Mouse (Mus musculus) midbrain, embryonic 12.5 days (tissue): Measurements from ENCODE around the gene Alkbh7. TPM values are rescaled to one million over a fixed set of nuclear protein-coding genes. Genes with fewer than 3 reads are reported as not detected.

Source experiments
- ATAC-seq: fragments of 200-750 bp; cut with Nextera tagmentation; 2 replicates; pipeline ENCODE4 v1.8.0; 2017; ENCODE audit warnings: low read depth, moderate TSS enrichment, moderate library complexity; ENCODE audit not compliant: low FRiP score
- H3K27ac ChIP-seq: fragments of 300-500 bp; sonication (generic); replicated peaks from 2 replicates; pipeline ENCODE4 v1.5.1; 2016; ENCODE audit warnings: mild to moderate bottlenecking
- H3K27me3 ChIP-seq: fragments of 300-500 bp; sonication (generic); 2 replicates; pipeline ENCODE4 v1.6.1; 2016; ENCODE audit warnings: mild to moderate bottlenecking
- H3K36me3 ChIP-seq: fragments of 300-500 bp; sonication (generic); 2 replicates; pipeline ENCODE4 v1.6.1; 2016
- H3K4me1 ChIP-seq: fragments of 300-500 bp; sonication (generic); 2 replicates; pipeline ENCODE4 v1.6.1; 2016
- H3K4me2 ChIP-seq: fragments of 300-500 bp; sonication (generic); replicated peaks from 2 replicates; pipeline ENCODE4 v1.6.1; 2016; ENCODE audit warnings: mild to moderate bottlenecking, moderate library complexity
- H3K4me3 ChIP-seq: fragments of 300-500 bp; sonication (generic); 2 replicates; pipeline ENCODE4 v1.5.1; 2016; ENCODE audit warnings: mild to moderate bottlenecking
- H3K9ac ChIP-seq: fragments of 300-500 bp; sonication (generic); replicated peaks from 2 replicates; pipeline ENCODE4 v1.6.1; 2016; ENCODE audit warnings: mild to moderate bottlenecking, moderate library complexity
- H3K9me3 ChIP-seq: fragments of 300-500 bp; sonication (generic); 2 replicates; pipeline ENCODE4 v1.6.1; 2016; ENCODE audit warnings: mild to moderate bottlenecking
- WGBS: fragments of 180-500 bp; shearing (Covaris S2); methylation state at CpG from one replicate; pipeline ENCODE4 v1.1.7; 2016; 5-methylcytosine and 5-hydroxymethylcytosine counted together
- polyA plus RNA-seq: library from polyadenylated mRNA; unstranded; fragments of >200 nt; fragmentation: Nextera tagmentation; extraction: Ambion mirVana; gene quantifications from 2 replicates; pipeline ENCODE4 v1.2.1, GENCODE M21; 2016

Alkbh7 gene
- polyA plus RNA-seq, 1 experiment from 2014 or later, result 33.7 TPM

DNA sequence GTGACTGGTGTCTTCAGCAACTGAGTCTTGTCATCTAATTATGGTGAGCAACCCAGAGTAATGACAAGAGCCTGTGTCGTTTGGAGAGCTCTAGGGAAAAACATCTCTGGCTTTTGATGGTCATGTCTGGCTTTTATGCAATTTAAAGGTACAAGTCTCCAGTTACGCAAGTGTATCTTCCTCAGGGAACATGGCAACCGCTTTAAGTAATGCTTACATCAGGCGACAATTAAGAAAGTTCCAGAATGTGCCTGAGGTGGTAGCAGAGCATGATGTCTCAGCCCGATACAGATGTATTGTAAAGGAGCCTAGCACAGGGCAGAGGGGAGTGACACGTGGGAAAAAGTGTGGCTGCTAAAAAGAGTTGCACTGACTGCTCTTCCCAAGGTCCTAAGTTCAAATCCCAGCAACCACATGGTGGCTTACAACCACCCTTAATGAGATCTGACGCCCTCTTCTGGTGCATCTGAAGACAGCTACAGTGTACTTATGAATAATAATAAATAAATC lies 8.2 kb upstream of the Alkbh7 start:
- H3K4me3 ChIP-seq, result peak overlapping the region; percentile 70
- H3K27ac ChIP-seq, result peak overlapping the region; percentile 67; the same call in 1 of the 2 replicates
- H3K9me3 ChIP-seq, result no peaks in the 10 kb centered on the region
- peak overlapping the region; percentile 87; the same call in 1 of the 2 replicates for H3K9ac ChIP-seq
- peak overlapping the region; percentile 77 for H3K4me2 ChIP-seq
- H3K4me1 ChIP-seq, result peaks cover 7% of the 10 kb centered on the region
- H3K36me3 ChIP-seq, result peaks cover 22% of the 10 kb centered on the region
- ATAC-seq, result no peak
- 78% methylated on average over 7 of the region's 7 CpGs for whole genome bisulfite sequencing
- H3K27me3 ChIP-seq, result no peaks in the 10 kb centered on the region

DNA sequence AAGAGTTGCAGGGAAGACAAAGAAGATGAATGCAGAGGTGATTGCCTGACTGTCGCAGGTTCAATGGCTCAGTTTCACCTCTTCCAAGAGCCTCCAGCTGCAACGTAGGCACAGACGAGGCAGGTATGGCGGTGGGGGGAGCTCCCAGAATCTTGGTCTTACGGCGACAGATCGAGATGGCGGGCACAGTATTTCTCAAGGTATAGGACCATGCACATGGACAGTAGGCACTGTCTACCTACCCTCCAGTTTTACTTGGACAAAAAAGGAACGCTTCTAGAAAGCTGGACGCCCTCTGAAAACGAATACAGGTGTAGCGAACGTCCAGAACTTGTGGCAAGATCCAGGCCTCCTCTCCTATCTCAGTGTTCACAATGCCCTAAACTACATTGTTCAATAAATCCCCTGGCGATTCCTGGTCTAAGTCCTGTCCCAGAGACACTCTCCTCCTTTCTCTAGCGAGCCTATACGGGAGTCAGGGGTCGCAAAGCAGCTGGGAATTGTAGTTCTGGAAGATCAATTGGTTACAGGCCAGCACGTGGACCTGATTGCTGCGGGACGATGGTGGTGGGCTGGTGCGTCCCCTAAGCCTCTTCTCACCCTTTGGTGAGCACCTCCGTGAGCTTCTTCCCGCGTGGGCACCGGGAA lies 7.5 kb upstream of the Alkbh7 start:
- WGBS, result 2% methylated on average over 25 of the region's 25 CpGs
- H3K27ac ChIP-seq, result peak overlapping the region; percentile 67
- peak overlapping the region; percentile 87 for H3K9ac ChIP-seq
- no peaks in the 10 kb centered on the region for H3K9me3 ChIP-seq
- H3K4me3 ChIP-seq, result peak overlapping the region; percentile 70
- no peaks in the 10 kb centered on the region for H3K27me3 ChIP-seq
- H3K36me3 ChIP-seq, result peaks cover 28% of the 10 kb centered on the region
- peaks cover 7% of the 10 kb centered on the region for H3K4me1 ChIP-seq
- peak overlapping the region; percentile 77 for H3K4me2 ChIP-seq
- ATAC-seq, result peak; percentile 94

DNA sequence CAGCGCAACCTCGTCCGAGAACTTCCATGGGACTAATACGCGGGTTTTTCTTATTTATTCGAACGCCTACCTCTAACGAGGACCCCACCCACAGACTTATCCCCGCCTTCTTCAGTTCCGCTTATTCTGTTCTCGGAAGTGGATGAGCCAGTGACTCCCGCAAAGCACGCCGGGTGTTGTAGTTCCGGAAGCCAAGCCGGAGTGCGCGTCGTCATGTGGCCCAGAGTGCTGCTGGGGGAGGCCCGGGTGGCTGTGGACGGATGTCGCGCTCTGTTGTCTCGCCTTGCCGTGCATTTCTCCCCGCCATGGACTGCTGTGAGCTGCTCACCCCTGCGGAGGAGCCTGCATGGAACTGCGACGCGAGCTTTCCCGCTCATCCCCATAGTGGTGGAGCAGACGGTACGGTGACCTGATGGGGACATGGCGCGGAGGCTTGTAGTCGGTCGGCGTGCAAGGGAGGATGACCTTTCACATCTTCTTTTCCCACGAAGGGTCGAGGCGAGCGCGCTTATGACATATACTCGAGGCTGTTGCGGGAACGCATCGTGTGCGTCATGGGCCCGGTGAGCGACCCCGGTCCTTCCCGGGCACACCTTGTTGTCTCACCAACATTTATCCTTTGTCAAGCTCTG lies 6.9 kb upstream of the Alkbh7 start, which contains the start of gene Clpp:
TSS of gene Clpp (plus strand) at position 191 of the 632 bp plus-strand sequence.
- ATAC-seq, result peak; percentile 97
- H3K27me3 ChIP-seq, result no peaks in the 10 kb centered on the region

DNA sequence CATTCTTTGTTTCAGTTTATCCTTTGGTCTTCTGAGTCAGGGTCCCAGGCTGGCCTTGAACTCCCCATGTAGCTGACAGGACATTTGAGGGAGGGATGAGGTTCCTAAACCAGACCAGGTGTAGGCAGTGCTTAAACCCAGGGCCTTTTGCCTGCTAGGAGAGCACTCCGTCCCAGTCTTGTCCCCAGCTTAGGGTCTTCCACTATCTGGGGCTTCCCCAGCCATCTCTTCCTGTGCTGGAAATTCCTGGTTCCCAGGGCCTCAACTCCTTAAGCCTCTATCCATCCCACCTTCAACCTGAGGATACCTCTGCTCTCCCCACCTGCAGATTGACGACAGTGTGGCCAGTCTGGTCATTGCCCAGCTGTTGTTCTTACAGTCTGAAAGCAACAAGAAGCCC lies 6.2 kb upstream of the Alkbh7 start:
- H3K4me1 ChIP-seq, result peaks cover 7% of the 10 kb centered on the region
- H3K27me3 ChIP-seq, result no peaks in the 10 kb centered on the region
- no peak overlapping the region for H3K27ac ChIP-seq
- peaks cover 40% of the 10 kb centered on the region for H3K36me3 ChIP-seq
- peak overlapping the region; percentile 87 for H3K9ac ChIP-seq
- no peaks in the 10 kb centered on the region for H3K9me3 ChIP-seq
- H3K4me3 ChIP-seq, result peak overlapping the region; percentile 70
- no peak for ATAC-seq
- H3K4me2 ChIP-seq, result peak overlapping the region; percentile 77
- 70% methylated on average over 2 of the region's 2 CpGs for WGBS

More for the DNA sequence above, 6.9 kb upstream of the Alkbh7 start, which contains the start of gene Clpp:
- peak within 1 kb of the TSS; percentile 87 for H3K9ac ChIP-seq
- peaks cover 7% of the 10 kb centered on the region for H3K4me1 ChIP-seq
- peak within 1 kb of the TSS; percentile 67 for H3K27ac ChIP-seq
- peak within 1 kb of the TSS; percentile 70 for H3K4me3 ChIP-seq
- under 1% methylated on average over 52 of the region's 52 CpGs for WGBS
- H3K36me3 ChIP-seq, result peaks cover 32% of the 10 kb centered on the region
- no peaks in the 10 kb centered on the region for H3K9me3 ChIP-seq
- H3K4me2 ChIP-seq, result peak within 1 kb of the TSS; percentile 77

DNA sequence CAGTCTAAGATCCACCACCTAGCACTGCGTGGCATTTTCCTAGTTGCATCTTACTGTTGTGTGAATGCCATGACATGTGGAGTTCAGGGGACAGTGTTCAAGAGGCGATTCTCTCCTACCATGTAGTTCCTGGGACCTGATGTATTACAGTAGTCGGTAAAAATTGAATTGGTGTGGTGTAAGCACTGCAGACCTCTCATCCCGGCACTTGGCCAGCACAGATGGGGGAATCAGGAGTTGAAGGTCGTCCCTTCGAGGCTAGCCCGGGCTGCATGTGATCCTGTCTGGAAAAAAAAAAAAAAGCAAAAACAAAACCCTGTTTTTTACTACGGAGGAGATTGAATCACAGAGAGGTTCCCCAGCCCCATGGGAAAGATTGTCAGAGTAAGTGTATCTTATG lies 2.1 kb upstream of the Alkbh7 start:
- ATAC-seq, result no peak
- Histone ChIP-seq H3K9ac (no peak overlapping the region), H3K4me1 (peaks cover 16% of the 10 kb centered on the region), H3K36me3 (peaks cover 61% of the 10 kb centered on the region), H3K9me3 (no peaks in the 10 kb centered on the region), H3K27me3 (no peaks in the 10 kb centered on the region), H3K27ac (no peak overlapping the region), H3K4me3 (no peak overlapping the region), H3K4me2 (no peak overlapping the region)
- WGBS, result 94% methylated on average over 8 of the region's 8 CpGs

DNA sequence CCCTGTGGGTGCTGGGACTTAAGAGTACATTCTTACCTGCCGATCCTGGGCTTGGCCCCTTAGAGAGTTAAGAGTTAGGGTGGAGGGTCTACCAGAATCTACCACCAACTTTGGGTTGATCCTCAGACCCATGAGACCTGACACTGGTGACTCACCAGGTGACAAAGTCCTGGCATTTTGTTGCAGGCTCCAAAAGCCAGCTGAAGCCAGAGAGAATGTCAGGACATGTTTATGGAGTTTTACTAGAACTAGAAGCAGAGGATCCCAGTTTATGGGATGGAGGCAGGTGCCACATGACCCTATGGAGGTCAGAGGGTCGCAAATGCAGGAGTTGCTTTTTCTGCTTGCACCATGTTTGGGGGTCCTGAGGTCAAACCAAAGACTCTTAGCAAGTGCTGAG lies 633 bp upstream of the Alkbh7 start:
- peaks cover 65% of the 10 kb centered on the region for H3K36me3 ChIP-seq
- H3K4me2 ChIP-seq, result peak overlapping the region; percentile 70
- no peaks in the 10 kb centered on the region for H3K27me3 ChIP-seq
- H3K27ac ChIP-seq, result no peak overlapping the region
- no peak for ATAC-seq
- WGBS, result 79% methylated on average over 2 of the region's 2 CpGs
- H3K4me3 ChIP-seq, result no peak overlapping the region
- H3K4me1 ChIP-seq, result peaks cover 9% of the 10 kb centered on the region
- H3K9ac ChIP-seq, result no peak overlapping the region
- H3K9me3 ChIP-seq, result no peaks in the 10 kb centered on the region

DNA sequence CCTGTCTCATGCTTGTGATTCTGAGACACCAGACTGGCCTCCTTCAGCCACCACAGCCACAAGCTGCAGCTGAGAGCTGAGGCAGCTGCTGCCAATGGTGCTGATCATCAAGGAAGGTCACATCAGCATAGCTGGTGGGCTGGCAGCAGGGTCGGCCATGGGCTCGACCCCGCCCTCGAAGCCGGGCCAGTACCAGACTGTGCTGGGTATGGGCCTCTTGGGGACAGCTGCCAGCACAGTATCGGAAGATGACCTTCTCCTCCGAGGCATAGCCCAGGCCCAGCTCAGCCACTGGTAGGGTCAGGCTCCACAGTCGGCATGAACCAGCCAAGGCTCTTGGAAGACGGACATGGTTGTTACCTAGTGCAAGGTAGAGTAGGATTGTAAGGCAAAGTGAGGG lies 2.3 kb downstream of the Alkbh7 start:
- Histone ChIP-seq H3K27me3 (no peaks in the 10 kb centered on the region), H3K9ac (0 out of 2 replicates have a peak overlapping the region, but pooled peaks have one; percentile 6), H3K36me3 (peaks cover 65% of the 10 kb centered on the region), H3K27ac (no peak overlapping the region), H3K4me1 (peaks cover 9% of the 10 kb centered on the region), H3K4me3 (no peak overlapping the region), H3K4me2 (no peak overlapping the region), H3K9me3 (no peaks in the 10 kb centered on the region)
- 93% methylated on average over 9 of the region's 9 CpGs for WGBS
- no peak for ATAC-seq

DNA sequence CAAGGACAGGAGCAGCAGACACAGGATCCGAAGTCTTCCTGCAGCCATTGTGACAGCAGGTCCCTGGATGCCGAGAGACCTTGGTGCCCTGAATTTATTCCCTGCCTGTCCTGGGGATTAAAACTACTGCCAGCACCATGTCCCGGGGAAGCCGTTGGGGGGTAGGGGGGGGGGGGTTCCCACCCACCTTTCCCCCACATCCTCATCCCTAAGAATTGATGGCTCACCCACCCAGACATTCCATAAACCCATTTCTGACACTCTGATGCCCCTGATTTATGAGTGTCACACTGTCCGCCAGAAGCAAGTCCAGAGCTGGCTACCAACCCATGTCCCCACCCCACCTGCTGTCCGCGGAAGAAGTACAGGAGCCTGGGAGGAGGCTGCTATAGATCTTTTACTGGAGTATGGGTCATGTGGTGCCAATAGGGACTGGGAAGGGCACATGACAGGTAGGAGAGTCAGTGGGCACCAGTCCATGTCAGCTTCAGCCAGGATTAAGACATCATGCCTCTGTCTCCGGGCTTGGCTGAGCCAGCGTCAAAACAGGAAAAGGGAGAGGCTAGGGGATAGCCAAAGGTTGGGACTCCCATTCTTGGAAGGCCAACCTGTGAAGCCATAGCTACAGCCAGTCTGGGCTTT lies 3.0 kb downstream of the Alkbh7 start, which contains the start of gene Pspn:
TSS of gene Pspn (minus strand) at position 51 of the 642 bp plus-strand sequence.
- Histone ChIP-seq H3K4me1 (peaks cover 9% of the 10 kb centered on the region), H3K9ac (0 out of 2 replicates have a peak within 1 kb of the TSS, but pooled peaks have one; percentile 6), H3K27ac (no peak within 1 kb of the TSS), H3K27me3 (no peaks in the 10 kb centered on the region), H3K9me3 (no peaks in the 10 kb centered on the region), H3K4me3 (no peak within 1 kb of the TSS), H3K36me3 (peaks cover 66% of the 10 kb centered on the region), H3K4me2 (no peak within 1 kb of the TSS)
- WGBS, result 86% methylated on average over 9 of the region's 9 CpGs
- no peak for ATAC-seq

DNA sequence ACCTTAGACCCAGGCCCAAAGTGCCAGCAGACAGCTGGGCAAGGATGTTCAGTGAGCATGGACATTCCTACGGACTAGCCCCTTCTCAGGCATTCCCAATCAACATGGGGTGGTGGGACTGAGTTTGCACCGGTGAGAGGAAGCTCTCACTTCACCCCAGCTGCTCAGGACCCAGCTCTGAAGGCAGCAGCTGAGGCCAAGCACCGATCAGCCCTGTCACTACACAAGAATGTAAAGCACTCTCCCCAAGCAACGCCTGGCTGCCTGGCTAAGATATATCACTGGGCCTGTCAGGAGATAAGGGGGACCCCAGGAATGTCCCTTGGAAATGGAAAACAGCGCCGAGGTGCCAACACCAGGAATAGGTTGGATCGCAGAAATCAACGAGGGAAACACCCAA lies 4.1 kb downstream of the Alkbh7 start:
- no peak for ATAC-seq
- Histone ChIP-seq H3K4me3 (no peak overlapping the region), H3K9ac (no peak overlapping the region), H3K27me3 (no peaks in the 10 kb centered on the region), H3K27ac (no peak overlapping the region), H3K36me3 (peaks cover 67% of the 10 kb centered on the region), H3K4me1 (peaks cover 9% of the 10 kb centered on the region), H3K4me2 (no peak overlapping the region), H3K9me3 (no peaks in the 10 kb centered on the region)
- WGBS, result 80% methylated on average over 8 of the region's 8 CpGs

DNA sequence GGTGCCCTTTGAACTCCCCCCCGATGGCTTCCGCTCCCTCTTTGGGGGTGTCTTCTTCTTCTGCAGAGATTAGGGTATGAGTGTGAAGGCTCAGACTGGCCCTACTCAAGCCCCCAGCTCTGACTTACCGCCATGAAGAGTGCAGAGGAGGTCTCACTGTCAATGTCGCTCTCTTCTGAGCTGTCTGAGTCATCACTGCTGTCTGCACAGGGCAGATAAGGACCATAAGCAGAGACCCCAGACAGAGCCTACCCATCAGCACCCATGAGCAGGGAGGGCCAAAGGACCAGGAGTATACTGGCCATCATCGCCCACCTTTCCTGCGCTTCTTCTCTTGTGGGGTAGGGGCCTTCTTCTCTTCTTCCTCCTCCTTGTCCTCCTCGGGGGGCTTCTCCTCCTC lies 6.9 kb downstream of the Alkbh7 start:
- Histone ChIP-seq H3K9ac (no peak overlapping the region), H3K36me3 (peaks cover 85% of the 10 kb centered on the region), H3K4me2 (no peak overlapping the region), H3K27me3 (no peaks in the 10 kb centered on the region), H3K27ac (no peak overlapping the region), H3K4me3 (no peak overlapping the region), H3K9me3 (no peaks in the 10 kb centered on the region), H3K4me1 (no peaks in the 10 kb centered on the region)
- no peak for ATAC-seq
- 90% methylated on average over 7 of the region's 7 CpGs for WGBS

DNA sequence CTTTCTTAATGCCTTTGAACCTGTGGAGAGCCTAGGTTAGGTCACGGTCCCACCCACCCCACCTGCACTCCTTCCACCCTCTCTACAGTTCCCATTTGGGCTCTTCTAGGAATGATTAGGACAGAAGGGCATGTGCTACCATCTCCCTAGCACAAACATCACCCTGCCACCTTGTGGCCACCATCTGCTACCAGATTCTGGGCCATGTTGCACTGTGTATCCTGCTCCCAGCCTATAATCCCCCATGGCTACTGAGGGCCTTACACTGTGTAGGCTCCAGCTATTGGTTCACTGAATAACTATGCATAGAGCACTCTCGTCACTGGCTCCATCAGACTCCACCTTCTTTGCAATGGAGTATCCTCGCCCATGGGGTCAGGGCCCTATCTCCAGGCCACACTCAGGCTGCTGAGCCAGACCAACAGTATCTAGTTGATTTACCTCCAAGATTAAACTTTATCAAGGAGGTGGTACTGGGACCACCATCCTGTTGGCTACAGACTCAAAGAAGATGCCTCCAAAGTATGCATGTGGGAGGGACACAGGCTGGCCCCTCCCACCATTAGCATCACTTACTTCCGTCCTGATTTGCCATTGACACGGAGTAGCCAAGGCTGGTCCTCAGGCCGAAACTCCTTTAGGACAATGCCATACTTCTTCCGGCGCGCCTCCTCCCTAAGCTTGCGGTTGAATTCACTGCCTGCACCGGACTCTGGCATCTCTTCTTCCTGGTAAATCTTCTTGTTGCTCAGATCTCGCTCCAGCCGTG lies 10.2 kb downstream of the Alkbh7 start:
- no peak overlapping the region for H3K27ac ChIP-seq
- H3K4me2 ChIP-seq, result no peak overlapping the region
- WGBS, result 92% methylated on average over 13 of the region's 13 CpGs
- no peak for ATAC-seq
- no peak overlapping the region for H3K4me3 ChIP-seq
- no peaks in the 10 kb centered on the region for H3K27me3 ChIP-seq
- no peak overlapping the region for H3K9ac ChIP-seq
- no peaks in the 10 kb centered on the region for H3K9me3 ChIP-seq
- H3K36me3 ChIP-seq, result peaks cover 67% of the 10 kb centered on the region
- H3K4me1 ChIP-seq, result peaks cover 13% of the 10 kb centered on the region
